Mouse (Mus musculus) kidney, postnatal 36 days (tissue): ENCODE results near the gene Galr2.

Source experiments
- DNase-seq, 2 experiments: peaks; one replicate each; pipeline ENCODE4 v3.0.0; 2021 to 2022; ENCODE audit warnings: mixed read lengths in 2 of 2

The Galr2 gene

DNA sequence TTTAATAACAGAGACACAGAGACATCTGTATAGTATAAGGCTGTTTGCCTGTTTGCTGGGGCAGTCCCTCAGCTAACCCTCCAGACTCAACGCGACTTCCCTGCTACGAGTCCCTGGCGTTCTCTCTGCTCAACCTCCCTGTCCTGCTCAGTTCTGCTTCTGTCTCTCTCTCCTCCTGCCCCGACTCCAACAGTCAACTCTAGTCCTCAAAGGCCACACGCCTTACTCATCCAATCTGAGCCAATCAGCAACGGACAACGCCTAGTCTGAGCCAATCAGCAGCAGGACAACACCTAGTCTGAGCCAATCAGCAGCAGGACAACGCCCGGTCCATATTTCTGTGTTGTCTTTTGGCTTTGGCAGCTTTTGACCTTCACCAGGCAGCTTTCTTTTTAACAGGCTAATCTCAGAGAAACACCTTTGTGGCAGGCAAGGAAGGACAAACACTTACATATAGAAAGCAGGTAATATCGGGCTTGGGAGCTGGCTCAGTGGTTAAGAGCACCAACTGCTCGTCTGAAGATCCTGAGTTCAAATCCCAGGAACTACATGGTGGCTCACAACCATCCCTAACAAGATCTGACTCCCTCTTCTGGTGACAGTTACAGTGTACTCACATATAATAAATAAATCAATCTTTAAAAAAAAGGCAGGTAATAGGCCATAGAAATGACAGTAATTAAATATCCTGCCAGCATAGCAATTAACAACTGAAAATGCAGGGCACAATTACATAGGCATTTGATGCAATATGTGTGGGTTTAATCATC is 27.2 kb downstream of the Galr2 start:
- no peak for DNase-seq

DNA sequence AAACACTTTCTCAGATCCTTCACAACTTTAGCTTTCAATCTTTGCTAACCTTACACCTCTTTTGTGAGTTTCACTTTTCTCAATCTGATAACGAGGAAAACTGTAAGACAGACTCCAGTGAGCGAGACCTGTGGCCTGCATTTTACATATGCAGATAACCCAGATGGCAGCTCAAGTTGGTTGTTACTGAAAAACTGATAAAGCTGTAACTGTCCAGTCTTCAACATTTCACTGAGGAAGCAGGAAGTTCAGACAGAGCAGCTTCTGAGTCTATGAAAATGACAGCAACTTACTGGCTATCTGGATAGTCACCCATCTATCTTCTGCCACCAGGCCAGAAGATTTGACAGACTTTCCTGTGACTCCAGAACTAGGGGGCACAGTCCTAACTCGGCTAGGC is 28.9 kb downstream of the Galr2 start:
- no peak for DNase-seq

DNA sequence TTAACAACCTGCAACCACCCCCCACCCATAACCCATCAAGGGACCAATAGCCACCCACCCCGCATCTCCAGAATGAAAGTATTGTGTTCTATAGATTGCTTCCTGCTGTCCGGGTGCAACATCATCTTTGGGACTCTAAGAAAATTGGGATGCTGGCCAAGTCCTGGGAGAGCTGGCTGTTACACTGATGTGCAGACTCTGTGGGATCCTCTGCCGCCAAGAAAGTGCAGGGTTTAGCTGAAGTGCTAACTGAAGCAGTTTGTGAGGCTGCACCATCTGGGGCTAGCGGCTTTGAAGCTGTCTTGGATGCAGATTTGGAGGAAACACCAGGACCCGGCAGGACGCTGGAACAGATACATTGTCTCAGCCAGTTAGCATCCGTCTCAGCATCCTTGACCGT is 30.4 kb downstream of the Galr2 start:
- no peak for DNase-seq

DNA sequence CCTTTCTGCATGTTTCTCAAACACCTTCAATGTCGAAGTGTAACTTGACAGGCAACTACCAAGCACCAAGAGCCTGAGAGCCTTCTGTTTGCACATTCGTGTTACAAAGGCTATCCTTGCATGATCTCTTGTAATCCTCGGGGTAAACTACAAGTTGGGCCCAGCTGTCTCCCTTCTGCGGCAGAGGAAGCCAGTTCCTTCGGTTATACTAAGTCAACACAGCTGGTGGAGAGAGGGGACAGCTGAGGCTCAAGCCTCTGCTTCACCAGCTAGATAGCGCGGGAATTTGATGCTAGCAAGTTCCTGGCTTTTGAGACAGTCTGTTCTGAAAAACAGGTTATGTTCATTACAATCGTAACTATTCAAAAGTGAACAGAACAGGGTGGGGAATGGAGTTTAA is 31.6 kb downstream of the Galr2 start:
- DNase-seq = no peak

DNA sequence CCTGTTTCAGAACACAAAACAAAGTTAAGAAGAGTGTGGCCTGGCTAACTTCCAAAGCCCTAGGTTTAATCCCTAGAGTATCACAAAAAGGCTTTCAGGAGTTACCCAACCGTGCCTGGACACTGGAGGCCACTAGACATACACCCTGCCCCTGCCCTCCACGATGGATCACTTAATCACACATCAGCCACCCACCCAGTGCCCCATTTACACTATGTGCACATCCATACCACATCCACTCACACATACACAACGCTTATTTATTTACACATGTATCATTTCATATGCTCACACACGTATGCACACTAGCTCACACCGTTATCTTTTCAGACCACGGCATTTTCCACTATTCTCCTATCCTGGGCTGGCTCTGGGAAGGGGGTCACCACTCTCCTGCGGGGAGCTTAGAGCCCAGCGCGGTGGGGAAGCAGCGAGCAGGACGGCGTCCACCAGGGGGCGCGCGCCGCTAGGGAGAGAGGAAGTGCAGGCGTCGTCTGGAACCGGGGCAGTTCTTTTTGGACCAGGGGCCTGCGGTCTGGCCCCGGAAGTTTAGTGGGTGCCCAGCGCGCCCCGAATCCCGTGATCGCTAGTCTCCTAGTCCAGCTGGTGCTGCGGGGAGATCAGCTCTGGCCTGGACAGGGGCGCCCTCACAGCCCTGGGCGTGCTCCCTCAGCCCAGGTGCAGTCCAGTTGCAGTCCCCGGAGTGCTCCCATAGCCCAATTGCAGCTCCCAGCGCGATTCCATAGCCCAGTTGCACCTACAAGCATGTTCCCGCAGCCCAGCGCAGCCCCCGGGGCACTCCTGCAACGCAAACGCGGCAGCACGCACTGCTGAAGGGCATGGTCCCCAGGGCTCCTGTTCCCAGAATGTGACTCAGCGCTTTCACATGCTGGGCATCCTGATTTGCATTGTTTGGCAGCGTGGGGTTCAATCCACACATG is 38.2 kb downstream of the Galr2 start:
- DNase-seq = peak; percentile 70 to 95

DNA sequence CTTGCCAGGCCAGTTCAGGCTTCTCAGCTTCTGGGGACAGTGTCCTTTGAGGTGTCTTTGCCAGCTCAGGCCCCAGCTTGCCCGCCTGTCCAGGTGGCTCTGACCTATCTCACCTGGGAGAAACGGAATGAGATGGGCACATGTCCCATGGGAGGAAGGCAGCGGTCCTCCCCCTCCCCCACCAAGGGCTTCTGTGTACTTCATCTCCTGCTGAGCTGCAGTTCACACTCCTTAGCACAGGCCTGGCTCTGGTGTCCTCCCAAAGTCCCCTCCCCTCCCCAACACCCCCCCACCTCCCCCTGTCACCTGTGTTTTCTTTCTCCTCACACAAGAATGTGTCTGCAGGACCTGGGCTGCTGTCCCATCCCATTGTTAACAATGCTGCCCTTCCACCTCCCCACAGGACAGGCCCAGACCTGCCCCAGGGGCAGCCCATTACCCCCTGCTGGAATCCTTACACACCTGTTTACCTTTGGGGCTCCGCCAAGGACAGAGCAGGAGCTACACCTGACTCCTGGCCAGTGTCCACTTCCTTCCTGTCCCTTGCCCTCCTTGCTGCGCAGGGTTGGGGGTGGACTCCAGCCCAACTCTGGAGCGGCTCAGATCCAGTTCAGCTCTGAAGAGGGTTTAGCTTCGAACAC is 46.3 kb downstream of the Galr2 start:
- peak; percentile 20 to 29 for DNase-seq

DNA sequence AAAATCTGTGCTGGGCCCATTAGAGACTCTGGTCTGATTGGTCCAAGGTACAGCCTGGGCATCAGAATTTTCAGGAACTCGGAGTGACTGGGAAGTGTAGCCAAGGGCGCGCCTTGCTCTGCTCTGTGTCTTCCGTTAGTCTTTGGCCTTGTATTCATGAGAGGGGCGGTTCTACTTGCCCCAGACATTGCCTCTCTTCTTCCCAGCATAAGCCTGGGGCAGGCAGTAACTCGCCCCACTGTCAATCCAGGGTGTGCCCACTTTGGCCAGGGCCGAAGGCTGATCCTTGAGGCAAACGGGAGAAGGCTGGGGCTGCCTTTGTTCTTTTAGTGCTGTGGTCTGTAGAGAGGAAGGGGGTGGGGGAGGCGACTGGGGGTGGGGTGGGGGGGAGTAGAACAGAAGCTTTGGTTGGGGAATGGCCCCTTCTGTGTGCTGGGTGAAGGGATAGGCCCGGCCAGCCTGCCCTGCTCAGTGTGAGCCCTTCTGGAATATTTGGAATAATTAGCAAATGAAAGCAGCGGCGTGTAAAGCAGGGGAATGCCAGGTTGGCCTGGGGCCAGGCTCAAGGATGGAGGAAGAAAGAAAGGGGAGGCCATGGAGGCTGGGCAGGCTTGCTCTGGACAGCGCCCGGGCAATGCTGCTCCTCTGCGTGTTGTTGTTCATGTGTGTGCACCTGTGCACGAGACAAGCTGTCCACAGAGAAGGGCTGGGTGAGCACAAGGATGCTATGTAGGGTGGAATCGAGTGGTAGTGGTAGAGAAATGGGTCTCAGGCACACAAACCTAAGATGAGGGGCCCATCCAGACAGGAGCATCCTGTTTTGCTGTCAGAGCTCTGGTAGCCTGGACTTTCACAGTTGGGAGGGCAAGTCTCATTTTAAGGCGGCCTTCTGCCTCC is 48.8 kb downstream of the Galr2 start:
- peak; percentile 59 to 79 for DNase-seq

DNA sequence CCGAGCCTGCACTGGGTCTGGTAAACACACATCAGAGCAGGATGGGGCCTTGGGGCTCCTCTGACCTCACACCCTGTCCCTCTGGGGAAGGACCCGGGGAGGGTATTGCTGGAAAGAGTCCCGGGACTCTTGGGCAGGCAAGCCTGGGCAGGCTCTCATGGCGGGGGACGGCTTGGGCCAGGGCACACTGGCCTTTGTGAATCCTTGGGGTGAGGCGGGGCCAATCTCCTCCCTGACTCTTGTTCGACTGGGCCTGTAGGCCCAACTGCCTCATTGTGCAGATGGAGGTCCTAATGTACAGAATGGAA is 49.4 kb downstream of the Galr2 start:
- DNase-seq = no peak

DNA sequence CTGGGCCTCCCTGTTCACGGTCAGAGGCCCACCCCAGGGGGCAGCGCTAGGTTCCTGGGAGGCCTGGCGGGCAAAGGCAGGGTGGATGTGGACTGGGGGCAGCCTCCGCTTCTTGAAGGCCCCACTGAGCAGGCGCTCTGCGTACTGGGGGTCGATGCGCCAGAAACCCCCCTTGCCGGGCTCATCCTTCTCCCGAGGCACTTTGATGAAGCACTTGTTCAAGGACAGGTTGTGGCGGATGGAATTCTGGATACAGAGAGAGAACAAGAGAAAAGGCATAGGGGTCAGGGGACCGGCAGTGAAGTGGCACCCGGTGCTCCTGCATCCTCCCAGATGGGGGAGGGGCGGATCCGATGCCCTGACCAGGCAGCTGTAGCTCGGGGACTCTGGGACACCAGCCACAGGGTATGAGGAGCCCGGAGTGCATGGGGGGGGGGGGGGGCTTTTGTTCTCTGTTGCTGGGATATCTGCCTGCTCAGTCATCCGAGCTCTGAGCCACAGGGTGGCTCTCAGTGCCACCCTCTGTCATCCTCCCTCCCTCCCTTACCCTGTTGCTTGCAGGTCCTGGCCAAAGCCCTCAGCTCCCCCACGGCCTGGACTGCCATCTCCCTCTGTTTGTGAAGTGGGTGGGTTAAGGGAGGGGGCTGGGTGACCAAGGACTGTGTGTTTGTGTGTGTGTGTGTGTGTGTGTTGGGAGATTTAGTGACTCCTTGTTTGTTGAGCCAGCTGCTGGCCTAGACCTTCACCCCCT is 51.7 kb downstream of the Galr2 start:
- DNase-seq = peak; percentile 38 to 75

DNA sequence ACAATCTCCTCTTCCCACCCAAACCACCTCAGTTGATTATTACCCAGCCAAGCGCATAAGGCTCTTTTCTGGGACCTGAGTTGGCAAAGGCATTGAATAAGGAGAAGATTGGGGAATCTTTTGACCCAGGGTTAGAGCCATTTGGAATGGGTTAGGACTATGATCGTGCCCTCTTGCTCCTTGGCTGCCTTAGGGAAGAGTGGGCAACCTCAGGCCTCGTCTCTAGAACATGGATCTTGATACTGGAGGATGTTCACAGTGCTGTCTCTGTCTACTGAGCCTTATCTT is 52.2 kb downstream of the Galr2 start:
- peak; percentile 22 to 49 for DNase-seq
